Mouse (Mus musculus): Measurements from ENCODE around the gene Obp1b. TPM values are rescaled to one million over a fixed set of nuclear protein-coding genes. Genes with fewer than 3 reads are reported as not detected.
"Not testable (repeated sequence)": the region's sequence is repeated elsewhere in the genome, so short reads cannot be mapped to it uniquely, and the experiment has no call there.

Gene Obp1b
- not detected in 2 replicates for polyA plus RNA-seq (2012; ENCODE audit: insufficient read depth, low replicate concordance)

GRCm38 (mm10) chrX:78186477-78186876 lies at the start of gene Obp1b:
TSS of gene Obp1b (plus strand) at chrX:78186777.
- not testable (repeated sequence) for H3K9me3 ChIP-seq; H3K27me3 ChIP-seq (replicated peaks); H3K36me3 ChIP-seq (replicated peaks; ENCODE audit: low read length); H3K4me3 ChIP-seq (replicated peaks); H3K4me1 ChIP-seq

- not testable (repeated sequence) for H3K9me3 ChIP-seq; H3K36me3 ChIP-seq (replicated peaks; ENCODE audit: low read length); H3K4me3 ChIP-seq (replicated peaks); H3K4me1 ChIP-seq; H3K27me3 ChIP-seq (replicated peaks)
Measured at GRCm38 (mm10) chrX:78202220-78202619, 15.6 kb downstream of the Obp1b start.

- peaks cover 4% of the 10 kb centered on the region for H3K9me3 ChIP-seq
- no peaks in the 10 kb centered on the region for H3K4me1 ChIP-seq
- no peaks in the 10 kb centered on the region for H3K27me3 ChIP-seq (replicated peaks)
- H3K4me3 ChIP-seq (replicated peaks), result no peak overlapping the region
- no peaks in the 10 kb centered on the region for H3K36me3 ChIP-seq (replicated peaks; ENCODE audit: low read length)
- no peak for TF ChIP-seq FLI1 (IDR thresholded peaks at IDR 0.05; ENCODE audit: low read length)
- no peak for TF ChIP-seq GATA1 (IDR thresholded peaks at IDR 0.05; ENCODE audit: borderline replicate concordance, low read length)
Measured at GRCm38 (mm10) chrX:78202829-78203228, 16.3 kb downstream of the Obp1b start.

Other genes with a start within 250 kb of the Obp1b start
- not detected in 2 replicates for gene Obp1a, start 95.4 kb upstream of the Obp1b start, polyA plus RNA-seq (2012; ENCODE audit: insufficient read depth, low replicate concordance)
- gene Gm5938, start 61.3 kb upstream of the Obp1b start, polyA plus RNA-seq (2012; ENCODE audit: insufficient read depth, low replicate concordance), result not detected in 2 replicates
- gene Gm14743, start 59.1 kb downstream of the Obp1b start, polyA plus RNA-seq (2012; ENCODE audit: insufficient read depth, low replicate concordance), result not detected in 2 replicates
- gene 4930480E11Rik, start 182.9 kb downstream of the Obp1b start, polyA plus RNA-seq (2012; ENCODE audit: insufficient read depth, low replicate concordance), result not detected in 2 replicates

Measured in megakaryocyte, embryonic 14.5 days (primary cell).